Mouse (Mus musculus): ENCODE results near the gene Galns.
"Not testable (repeated sequence)": the region's sequence is repeated elsewhere in the genome, so short reads cannot be mapped to it uniquely, and the experiment has no call there.

Galns gene

DNA sequence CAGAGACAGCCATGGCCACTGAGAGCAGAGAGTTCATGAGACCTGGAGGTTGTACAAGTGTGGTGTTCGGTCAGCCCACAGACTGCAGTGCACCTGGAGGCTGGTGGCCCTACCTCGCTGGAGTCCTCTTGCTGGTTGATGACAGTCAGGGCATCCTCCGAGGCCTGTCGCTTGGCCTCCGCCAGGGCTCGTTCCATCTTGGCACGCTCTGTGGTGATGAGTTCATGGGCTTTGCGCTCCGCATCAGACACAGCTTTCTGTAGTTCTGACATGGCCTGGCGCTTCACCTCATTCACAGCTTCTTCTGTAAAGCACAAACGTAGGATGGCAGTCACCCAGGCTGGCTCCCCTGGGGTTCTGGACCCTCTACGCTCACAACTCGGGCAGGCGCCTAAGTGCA lies 21.9 kb upstream of the Galns start:
- no peak for DNase-seq (ENCODE audit: low spot score in 2 of 2)

GRCm38 (mm10) chr8:122632134-122632533 lies 20.9 kb upstream of the Galns start:
- not testable (repeated sequence) for DNase-seq (ENCODE audit: low spot score in 2 of 2)

DNA sequence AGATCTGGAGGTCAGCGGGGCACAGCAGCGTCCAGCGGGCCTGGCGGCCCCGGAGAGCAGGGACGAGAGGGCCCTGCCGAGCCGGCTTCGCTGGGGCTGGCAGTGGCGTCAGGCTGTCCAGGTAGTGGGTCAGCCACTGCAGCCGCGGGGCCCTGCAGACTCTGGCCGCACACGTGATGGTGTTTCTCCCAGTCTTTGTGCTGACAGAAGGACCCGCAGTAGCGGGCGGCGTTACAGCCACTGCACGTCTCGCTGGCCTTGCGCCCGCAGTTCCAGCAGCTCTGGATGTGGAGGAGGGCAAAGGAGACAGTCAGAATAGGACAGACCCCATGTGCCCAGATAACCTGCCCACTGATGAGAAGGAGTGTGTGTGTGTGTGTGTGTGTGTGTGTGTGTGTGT lies 19.4 kb upstream of the Galns start:
- no peak for DNase-seq (ENCODE audit: low spot score in 2 of 2)

- no peak for DNase-seq (ENCODE audit: low spot score in 2 of 2)
These were observed 18.1 kb upstream of the Galns start for GRCm38 (mm10) chr8:122629388-122629787.

GRCm38 (mm10) chr8:122626896-122627295 lies 15.6 kb upstream of the Galns start:
- DNase-seq (ENCODE audit: low spot score in 2 of 2) = no peak

DNA sequence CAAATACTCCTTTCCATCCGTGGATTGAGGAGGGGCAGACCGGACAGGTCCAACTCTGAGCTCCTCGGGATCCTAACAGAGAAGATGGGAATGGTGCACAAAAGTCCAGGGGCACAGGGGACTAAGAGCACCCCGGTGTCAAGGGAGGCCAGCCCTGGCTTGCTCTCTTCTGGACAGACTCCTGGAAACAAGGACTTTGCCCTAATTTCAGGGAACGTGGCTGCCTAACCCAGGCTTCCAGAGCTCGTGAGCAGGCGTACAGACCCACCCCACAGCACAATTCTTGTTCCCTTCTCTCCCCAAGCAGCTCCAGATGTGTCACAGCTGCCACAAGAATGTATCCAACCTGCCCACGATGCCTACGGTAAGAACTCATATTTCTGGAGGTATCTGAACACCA lies 14.5 kb upstream of the Galns start:
- DNase-seq (ENCODE audit: low spot score in 2 of 2) = no peak

GRCm38 (mm10) chr8:122624653-122625052 lies 13.4 kb upstream of the Galns start:
- DNase-seq (ENCODE audit: low spot score in 2 of 2) = no peak

GRCm38 (mm10) chr8:122623844-122624642 lies 12.8 kb upstream of the Galns start:
- no peak for DNase-seq (ENCODE audit: low spot score in 2 of 2)

- no peak for DNase-seq (ENCODE audit: low spot score in 2 of 2)
These were observed 11.5 kb upstream of the Galns start, which contains the start of gene Pabpn1l for GRCm38 (mm10) chr8:122622727-122623126. Gene Pabpn1l (minus strand): TSS chr8:122622739.

GRCm38 (mm10) chr8:122620446-122620845 lies 9.2 kb upstream of the Galns start:
- no peak for DNase-seq (ENCODE audit: low spot score in 2 of 2)

DNA sequence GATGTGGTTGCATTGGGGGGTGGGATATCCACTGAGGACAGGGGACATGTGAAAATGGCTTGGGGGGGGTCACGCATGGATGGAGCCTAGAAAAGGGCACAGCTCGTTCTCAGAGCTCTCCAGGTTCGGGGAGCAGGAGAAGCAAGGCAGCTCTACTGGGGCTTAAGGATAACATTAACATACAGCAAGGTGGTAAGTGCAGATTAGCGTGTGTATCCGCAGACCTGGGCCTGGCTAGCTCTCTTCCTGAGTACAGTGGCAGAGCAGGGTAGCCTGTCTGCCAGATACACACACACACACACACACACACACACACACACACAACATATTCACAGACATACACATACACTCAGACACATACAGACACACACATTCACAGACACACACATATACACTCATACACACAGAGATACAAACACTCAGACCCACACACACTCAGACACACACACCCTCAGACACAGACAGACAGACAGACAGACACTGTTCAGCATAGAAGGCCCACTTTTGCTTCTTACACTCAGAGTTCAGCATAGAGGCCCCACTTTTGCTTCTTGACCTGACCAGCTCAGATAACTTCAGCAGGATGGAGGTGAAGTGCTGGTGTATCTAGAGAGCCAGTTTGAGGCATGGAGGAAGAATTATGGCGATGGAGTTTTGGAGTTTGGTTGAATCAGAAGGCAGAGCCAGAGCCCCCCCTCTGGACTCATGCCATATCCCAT lies 7.6 kb upstream of the Galns start:
- DNase-seq (ENCODE audit: low spot score in 2 of 2) = no peak

GRCm38 (mm10) chr8:122617947-122618546 lies 6.8 kb upstream of the Galns start:
- DNase-seq (ENCODE audit: low spot score in 2 of 2) = peak; percentile 58 to 81

GRCm38 (mm10) chr8:122616181-122616905 lies 5.1 kb upstream of the Galns start:
- DNase-seq (ENCODE audit: low spot score in 2 of 2) = no peak

DNA sequence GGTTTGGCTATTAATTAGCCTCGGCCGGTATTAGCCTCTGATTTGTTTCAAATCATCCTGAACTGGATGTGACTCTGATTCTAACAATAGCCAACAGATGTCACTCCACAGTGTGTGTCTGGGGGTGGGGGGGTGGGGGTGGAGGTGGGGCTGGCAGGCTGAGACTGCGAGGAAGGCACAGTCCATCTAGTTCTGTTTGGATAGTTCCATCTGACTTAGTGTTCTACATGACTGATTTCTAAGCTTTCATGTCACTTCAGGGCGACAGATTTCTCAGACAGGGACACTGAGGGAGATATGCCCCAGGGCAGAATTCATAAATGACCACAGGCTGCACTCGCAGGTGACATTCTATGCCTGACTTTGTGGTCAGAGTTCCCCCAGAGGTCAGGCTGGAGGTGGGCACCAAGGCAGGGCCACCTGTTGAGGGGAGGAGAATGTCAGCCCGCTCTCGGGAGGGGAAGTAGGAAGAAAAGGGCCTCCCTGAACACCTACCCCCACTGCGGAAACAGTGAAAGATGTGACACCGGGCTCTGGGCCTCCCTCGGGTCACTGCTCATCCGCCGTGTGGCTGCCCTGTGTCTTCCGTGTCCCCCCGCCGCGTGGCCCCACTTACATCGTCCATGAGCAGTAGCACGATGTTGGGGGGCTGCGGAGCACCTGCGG lies 518 bp downstream of the Galns start:
- DNase-seq (ENCODE audit: low spot score in 2 of 2) = no peak

- no peak for DNase-seq (ENCODE audit: low spot score in 2 of 2)
These were observed 1.1 kb downstream of the Galns start for GRCm38 (mm10) chr8:122610209-122610608.

DNA sequence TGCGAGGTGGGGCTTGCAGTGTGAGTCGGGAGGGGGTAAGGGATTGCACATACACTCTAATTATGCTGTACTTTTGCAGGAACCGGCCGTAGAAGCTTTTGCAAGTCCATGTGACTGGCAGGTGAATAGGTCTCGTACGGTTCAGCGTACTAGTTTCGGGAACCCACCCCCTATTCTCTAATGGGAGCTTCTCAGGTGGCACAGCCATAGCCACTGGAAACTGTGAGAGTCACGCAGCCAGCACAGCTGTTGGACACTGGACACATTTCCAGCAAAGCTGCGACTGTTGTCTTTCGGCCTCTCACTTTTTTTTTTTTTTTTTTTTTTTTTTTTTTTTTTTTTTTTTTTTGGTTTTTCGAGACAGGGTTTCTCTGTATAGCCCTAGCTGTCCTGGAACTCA lies 4.5 kb downstream of the Galns start:
- no peak for DNase-seq (ENCODE audit: low spot score in 2 of 2)

DNA sequence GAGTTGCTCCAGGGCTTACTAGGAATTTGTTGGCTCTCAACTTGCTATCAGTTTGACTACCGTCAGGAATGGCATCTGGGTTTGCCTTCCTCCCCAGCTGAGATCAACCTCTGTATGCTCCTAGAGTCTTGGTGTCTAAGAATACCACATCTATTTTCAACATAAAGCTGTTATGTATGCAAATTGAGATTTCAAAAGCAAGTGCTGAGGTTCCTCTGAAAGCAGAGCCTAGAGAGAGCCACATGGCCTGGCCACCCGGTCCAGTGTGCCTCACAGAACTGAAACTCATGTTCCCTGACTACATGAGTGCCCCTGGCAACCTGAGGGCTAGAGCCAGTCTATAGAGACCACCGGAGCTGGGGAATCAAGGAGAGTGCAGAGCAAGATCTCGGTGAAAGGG lies 5.9 kb downstream of the Galns start:
- DNase-seq (ENCODE audit: low spot score in 2 of 2) = no peak

GRCm38 (mm10) chr8:122604640-122605039 lies 6.6 kb downstream of the Galns start:
- no peak for DNase-seq (ENCODE audit: low spot score in 2 of 2)

DNA sequence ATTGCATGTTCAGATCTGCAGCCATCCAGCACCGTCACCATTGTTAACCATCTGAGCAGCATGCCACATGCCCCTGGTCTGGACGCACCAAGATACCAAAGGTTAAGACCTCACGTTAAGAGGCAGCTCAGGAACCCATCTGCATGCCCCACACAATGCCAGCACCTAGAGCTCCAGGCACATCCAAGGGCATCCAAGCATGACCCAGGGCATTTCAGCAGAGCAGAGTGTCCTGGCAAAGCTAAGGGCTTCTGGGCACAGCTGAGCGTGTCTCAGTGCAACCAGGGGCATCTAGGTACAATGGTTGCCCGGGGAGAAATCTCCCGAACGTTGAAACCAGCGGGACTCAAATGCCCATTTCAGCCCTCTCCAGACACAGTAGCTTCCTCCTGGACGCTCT lies 10.6 kb downstream of the Galns start:
- DNase-seq (ENCODE audit: low spot score in 2 of 2) = no peak

- DNase-seq (ENCODE audit: low spot score in 2 of 2) = peak; percentile 20 to 41
These were observed 15.2 kb downstream of the Galns start for GRCm38 (mm10) chr8:122596031-122596430.

DNA sequence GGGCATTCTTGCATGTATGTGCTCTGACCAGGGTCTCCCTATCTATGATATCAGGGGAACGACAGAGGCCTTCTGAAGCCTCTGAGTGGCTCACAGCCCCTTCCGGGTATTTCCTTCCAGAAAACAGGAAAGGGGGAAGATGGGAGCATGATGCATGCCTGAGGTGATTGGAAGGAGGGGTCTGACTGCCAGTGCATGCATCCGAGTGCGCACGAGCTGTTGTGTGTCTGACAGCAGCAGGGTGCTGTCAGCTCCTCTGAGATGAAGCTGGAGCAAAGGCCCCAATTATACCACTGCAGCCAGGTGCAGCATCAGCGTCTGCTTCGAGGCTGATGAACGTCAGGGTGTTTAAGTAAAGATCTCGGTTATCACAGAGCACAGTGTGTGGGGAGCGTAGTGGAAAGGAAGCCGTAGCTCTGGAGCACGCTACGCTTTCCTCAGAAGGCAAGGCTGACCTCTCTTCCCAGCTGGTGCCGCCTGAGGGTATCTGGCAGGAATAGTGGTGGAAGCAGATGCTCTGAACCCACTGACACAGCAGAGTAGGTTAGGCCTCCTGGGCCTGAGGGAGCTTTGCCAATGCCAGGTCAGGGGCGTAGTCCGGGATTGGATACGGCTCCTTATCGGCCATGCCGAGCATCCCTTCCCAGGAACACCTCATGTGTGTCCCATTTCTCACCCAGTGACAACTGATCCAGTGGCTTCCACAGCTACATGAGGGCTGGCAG lies 17.3 kb downstream of the Galns start:
- no peak for DNase-seq (ENCODE audit: low spot score in 2 of 2)

All from thymus, postnatal 10 days (tissue).